17 mouse cellular contexts compared by ENCODE assay signal in the genomic region with DNA sequence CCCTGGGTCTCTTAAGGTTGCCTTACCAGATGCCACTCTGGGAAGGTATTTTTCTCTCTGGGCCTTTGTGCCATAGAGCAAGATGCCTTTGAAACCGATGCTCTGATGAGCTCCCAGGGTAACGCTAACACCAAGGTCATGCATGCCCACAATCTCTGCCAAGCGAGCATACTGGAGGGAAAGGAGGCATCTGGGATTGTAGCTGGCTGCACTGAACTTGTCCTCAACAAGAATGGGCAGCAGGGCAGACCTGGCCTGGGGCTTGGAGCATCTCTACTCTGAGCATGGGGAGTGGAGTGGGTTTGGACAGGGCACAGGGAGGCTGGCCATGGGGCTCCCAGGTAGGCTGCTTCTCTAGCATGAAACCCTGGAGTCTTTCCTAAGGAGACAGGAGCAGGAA. TPM values are rescaled to one million over a fixed set of nuclear protein-coding genes. Genes with fewer than 3 reads are reported as not detected.
DNase-seq lines count a peak whose midpoint lies in the region; ATAC-seq lines count a peak whose summit lies in the region.
"Had no signal": no experiment of that assay in that cellular context is flagged by ENCODE, and none has a peak within 500 bp of the region (broad histone marks: within the 10 kb centered on the region; RNA-seq: fewer than 3 reads in every experiment).

No protein-coding gene starts in this region.

- H3K4me1 ChIP-seq in hindbrain, embryonic 10.5 days (replicated peaks), result peaks cover 43% of the 10 kb centered on the region
- H3K4me1 ChIP-seq in hindbrain, embryonic 12.5 days, result peaks cover 30% of the 10 kb centered on the region
- H3K4me1 ChIP-seq in midbrain, embryonic 12.5 days, result peaks cover 36% of the 10 kb centered on the region
- H3K4me1 ChIP-seq in midbrain, embryonic 11.5 days (ENCODE audit: control insufficient read depth, insufficient read depth, low read length), result peaks cover 18% of the 10 kb centered on the region
- peaks cover 41% of the 10 kb centered on the region for H3K4me1 ChIP-seq in limb, embryonic 10.5 days

- no peak for ATAC-seq in hindbrain, embryonic 12.5 days (ENCODE audit: low FRiP score)
- no peak for ATAC-seq in midbrain, embryonic 12.5 days (ENCODE audit: low FRiP score, low read depth)
- ATAC-seq in midbrain, embryonic 11.5 days (ENCODE audit: low FRiP score), result no peak
- ATAC-seq: forebrain, embryonic 13.5 days; forebrain, postnatal 0 days; hindbrain, postnatal 0 days had no signal

- H3K4me3 ChIP-seq in hindbrain, embryonic 10.5 days, result peak overlapping the region; percentile 20; the same call in 1 of the 2 replicates
- H3K4me3 ChIP-seq in hindbrain, embryonic 12.5 days, result no peak overlapping the region
- no peak overlapping the region for H3K4me3 ChIP-seq in midbrain, embryonic 12.5 days
- no peak overlapping the region for H3K4me3 ChIP-seq in midbrain, embryonic 11.5 days (ENCODE audit: low read depth, low read length)
- H3K4me3 ChIP-seq in limb, embryonic 10.5 days, result no peak overlapping the region
- H3K4me3 ChIP-seq: heart, embryonic 15.5 days had no signal

- no peak for DNase-seq in hindbrain, embryonic 10.5 days (ENCODE audit: low spot score)
- no peak for DNase-seq in midbrain, embryonic 11.5 days (ENCODE audit: low spot score, missing footprints)
- DNase-seq in limb, embryonic 10.5 days (ENCODE audit: low spot score), result no peak
- no peak for DNase-seq in T-cell, adult 2 months (ENCODE audit: low spot score)
- DNase-seq: adrenal gland, adult 8-10 months; cerebellum, adult 18-20 months; cerebellum, adult 9-11 months; cerebellum, postnatal 36 days; forebrain, postnatal 0 days; gastrocnemius, postnatal 14 days; heart, postnatal 14 days had no signal

- no peak overlapping the region for H3K9ac ChIP-seq in hindbrain, embryonic 12.5 days
- H3K9ac ChIP-seq in midbrain, embryonic 12.5 days (replicated peaks), result 0 out of 2 replicates have a peak overlapping the region, but pooled peaks have one; percentile 4
- no peak overlapping the region for H3K9ac ChIP-seq in midbrain, embryonic 11.5 days (ENCODE audit: low read length)
- H3K9ac ChIP-seq: forebrain, postnatal 0 days; heart, embryonic 15.5 days had no signal

- H3K4me2 ChIP-seq in hindbrain, embryonic 12.5 days (replicated peaks), result no peak overlapping the region
- no peak overlapping the region for H3K4me2 ChIP-seq in midbrain, embryonic 12.5 days (replicated peaks)
- H3K4me2 ChIP-seq in midbrain, embryonic 11.5 days, result no peak overlapping the region

- no peak overlapping the region for H3K27ac ChIP-seq in hindbrain, embryonic 10.5 days
- no peak overlapping the region for H3K27ac ChIP-seq in hindbrain, embryonic 12.5 days
- H3K27ac ChIP-seq in midbrain, embryonic 12.5 days (replicated peaks), result 0 out of 2 replicates have a peak overlapping the region, but pooled peaks have one; percentile 20
- H3K27ac ChIP-seq in midbrain, embryonic 11.5 days (ENCODE audit: low read depth, low read length), result no peak overlapping the region
- peak overlapping the region; percentile 4; the same call in 1 of the 2 replicates for H3K27ac ChIP-seq in limb, embryonic 10.5 days
- H3K27ac ChIP-seq: heart, embryonic 15.5 days had no signal

- H3K36me3 ChIP-seq in hindbrain, embryonic 10.5 days, result peaks cover 61% of the 10 kb centered on the region
- peaks cover 52% of the 10 kb centered on the region for H3K36me3 ChIP-seq in hindbrain, embryonic 12.5 days
- peaks cover 54% of the 10 kb centered on the region for H3K36me3 ChIP-seq in midbrain, embryonic 12.5 days
- peaks cover 33% of the 10 kb centered on the region for H3K36me3 ChIP-seq in midbrain, embryonic 11.5 days (ENCODE audit: control insufficient read depth, insufficient read depth, low read length)
- H3K36me3 ChIP-seq in limb, embryonic 10.5 days, result peaks cover 59% of the 10 kb centered on the region

- H3K27me3 ChIP-seq in hindbrain, embryonic 10.5 days (ENCODE audit: insufficient read depth, poor library complexity, severe bottlenecking), result no peaks in the 10 kb centered on the region
- H3K27me3 ChIP-seq in hindbrain, embryonic 12.5 days, result no peaks in the 10 kb centered on the region
- no peaks in the 10 kb centered on the region for H3K27me3 ChIP-seq in midbrain, embryonic 12.5 days
- no peaks in the 10 kb centered on the region for H3K27me3 ChIP-seq in midbrain, embryonic 11.5 days (ENCODE audit: control insufficient read depth, insufficient read depth, low read length)
- H3K27me3 ChIP-seq in limb, embryonic 10.5 days (ENCODE audit: low read depth, poor library complexity, severe bottlenecking), result no peaks in the 10 kb centered on the region
- H3K27me3 ChIP-seq: forebrain, embryonic 13.5 days; heart, embryonic 15.5 days had no signal

- H3K9me3 ChIP-seq in hindbrain, embryonic 10.5 days, result no peaks in the 10 kb centered on the region
- no peaks in the 10 kb centered on the region for H3K9me3 ChIP-seq in hindbrain, embryonic 12.5 days (replicated peaks)
- no peaks in the 10 kb centered on the region for H3K9me3 ChIP-seq in midbrain, embryonic 12.5 days
- H3K9me3 ChIP-seq in midbrain, embryonic 11.5 days (ENCODE audit: control insufficient read depth, low read length), result no peaks in the 10 kb centered on the region
- no peaks in the 10 kb centered on the region for H3K9me3 ChIP-seq in limb, embryonic 10.5 days (replicated peaks)
- H3K9me3 ChIP-seq: embryonic facial prominence, embryonic 10.5 days; forebrain, embryonic 13.5 days; heart, embryonic 15.5 days had no signal

- 92% methylated on average over 3 of the region's 3 CpGs for WGBS in hindbrain, embryonic 10.5 days
- WGBS in hindbrain, embryonic 12.5 days, result 87% methylated on average over 3 of the region's 3 CpGs
- WGBS in midbrain, embryonic 12.5 days, result 89% methylated on average over 3 of the region's 3 CpGs
- WGBS in midbrain, embryonic 11.5 days, result 87% methylated on average over 3 of the region's 3 CpGs
- 88% methylated on average over 3 of the region's 3 CpGs for WGBS in limb, embryonic 10.5 days

RNA-seq across cellular contexts. Expression of a gene that starts 1.8 kb away (rescaled TPM):
- polyA plus RNA-seq in hindbrain, embryonic 10.5 days (2016; fragmentation: Nextera tagmentation; extraction: Ambion mirVana), result 44.9 and 51.7 TPM in 2 replicates
- 59.8 and 61.9 TPM in 2 replicates for polyA plus RNA-seq in hindbrain, embryonic 12.5 days (2016; fragmentation: Nextera tagmentation; extraction: Ambion mirVana)
- 50.7 and 57.9 TPM in 2 replicates for polyA plus RNA-seq in midbrain, embryonic 12.5 days (2016; fragmentation: Nextera tagmentation; extraction: Ambion mirVana)
- 46.5 and 47.8 TPM in 2 replicates for polyA plus RNA-seq in midbrain, embryonic 11.5 days (2014; fragmentation: Nextera tagmentation; extraction: Ambion mirVana)
- polyA plus RNA-seq in limb, embryonic 10.5 days (2016; fragmentation: Nextera tagmentation; extraction: Ambion mirVana), result 36.4 and 52.1 TPM in 2 replicates

RNA-seq across cellular contexts. Expression of a gene that starts 3.3 kb away (rescaled TPM):
- polyA plus RNA-seq in hindbrain, embryonic 10.5 days (2016; fragmentation: Nextera tagmentation; extraction: Ambion mirVana), result 16.4 and 19.9 TPM in 2 replicates
- polyA plus RNA-seq in hindbrain, embryonic 12.5 days (2016; fragmentation: Nextera tagmentation; extraction: Ambion mirVana), result 23.0 and 28.5 TPM in 2 replicates
- polyA plus RNA-seq in midbrain, embryonic 12.5 days (2016; fragmentation: Nextera tagmentation; extraction: Ambion mirVana), result 23.9 and 30.2 TPM in 2 replicates
- polyA plus RNA-seq in midbrain, embryonic 11.5 days (2014; fragmentation: Nextera tagmentation; extraction: Ambion mirVana), result 11.2 and 15.2 TPM in 2 replicates
- 8.8 and 12.9 TPM in 2 replicates for polyA plus RNA-seq in limb, embryonic 10.5 days (2016; fragmentation: Nextera tagmentation; extraction: Ambion mirVana)

RNA-seq across cellular contexts. Expression of a gene that starts 13.0 kb away (rescaled TPM):
- 50.3 and 51.8 TPM in 2 replicates for polyA plus RNA-seq in hindbrain, embryonic 10.5 days (2016; fragmentation: Nextera tagmentation; extraction: Ambion mirVana)
- 45.9 and 46.4 TPM in 2 replicates for polyA plus RNA-seq in hindbrain, embryonic 12.5 days (2016; fragmentation: Nextera tagmentation; extraction: Ambion mirVana)
- 45.3 and 49.2 TPM in 2 replicates for polyA plus RNA-seq in midbrain, embryonic 12.5 days (2016; fragmentation: Nextera tagmentation; extraction: Ambion mirVana)
- 29.0 and 30.0 TPM in 2 replicates for polyA plus RNA-seq in midbrain, embryonic 11.5 days (2014; fragmentation: Nextera tagmentation; extraction: Ambion mirVana)
- 65.2 and 70.6 TPM in 2 replicates for polyA plus RNA-seq in limb, embryonic 10.5 days (2016; fragmentation: Nextera tagmentation; extraction: Ambion mirVana)

RNA-seq across cellular contexts. Expression of a gene that starts 17.8 kb away (rescaled TPM):
- polyA plus RNA-seq in hindbrain, embryonic 10.5 days (2016; fragmentation: Nextera tagmentation; extraction: Ambion mirVana), result 93.7 and 98.1 TPM in 2 replicates
- 87.8 and 96.2 TPM in 2 replicates for polyA plus RNA-seq in hindbrain, embryonic 12.5 days (2016; fragmentation: Nextera tagmentation; extraction: Ambion mirVana)
- 89.4 and 96.5 TPM in 2 replicates for polyA plus RNA-seq in midbrain, embryonic 12.5 days (2016; fragmentation: Nextera tagmentation; extraction: Ambion mirVana)
- 51.5 and 53.4 TPM in 2 replicates for polyA plus RNA-seq in midbrain, embryonic 11.5 days (2014; fragmentation: Nextera tagmentation; extraction: Ambion mirVana)
- 101 and 106 TPM in 2 replicates for polyA plus RNA-seq in limb, embryonic 10.5 days (2016; fragmentation: Nextera tagmentation; extraction: Ambion mirVana)

RNA-seq across cellular contexts. Expression of a gene that starts 22.5 kb away (rescaled TPM):
- 421 and 580 TPM in 2 replicates for polyA plus RNA-seq in hindbrain, embryonic 10.5 days (2016; fragmentation: Nextera tagmentation; extraction: Ambion mirVana)
- 598 and 607 TPM in 2 replicates for polyA plus RNA-seq in hindbrain, embryonic 12.5 days (2016; fragmentation: Nextera tagmentation; extraction: Ambion mirVana)
- polyA plus RNA-seq in midbrain, embryonic 12.5 days (2016; fragmentation: Nextera tagmentation; extraction: Ambion mirVana), result 552 and 567 TPM in 2 replicates
- 566 and 590 TPM in 2 replicates for polyA plus RNA-seq in midbrain, embryonic 11.5 days (2014; fragmentation: Nextera tagmentation; extraction: Ambion mirVana)
- polyA plus RNA-seq in limb, embryonic 10.5 days (2016; fragmentation: Nextera tagmentation; extraction: Ambion mirVana), result 280 and 332 TPM in 2 replicates

Comparison
In these comparisons a context has a peak if more than half of its experiments do, and no peak if none do; other contexts are left out.
1. H3K27ac ChIP-seq: peak in midbrain, embryonic 12.5 days (single experiment) and limb, embryonic 10.5 days (single experiment); none in hindbrain, embryonic 10.5 days (single experiment), hindbrain, embryonic 12.5 days (single experiment) and midbrain, embryonic 11.5 days (single experiment).